Mouse (Mus musculus): Measurements from ENCODE around the gene Scube2. TPM values are rescaled to one million over a fixed set of nuclear protein-coding genes. Genes with fewer than 3 reads are reported as not detected.

The Scube2 gene
- total and polyA plus RNA-seq, 3 experiments, result 0.27 to 0.67 TPM; not detected in 1

DNA sequence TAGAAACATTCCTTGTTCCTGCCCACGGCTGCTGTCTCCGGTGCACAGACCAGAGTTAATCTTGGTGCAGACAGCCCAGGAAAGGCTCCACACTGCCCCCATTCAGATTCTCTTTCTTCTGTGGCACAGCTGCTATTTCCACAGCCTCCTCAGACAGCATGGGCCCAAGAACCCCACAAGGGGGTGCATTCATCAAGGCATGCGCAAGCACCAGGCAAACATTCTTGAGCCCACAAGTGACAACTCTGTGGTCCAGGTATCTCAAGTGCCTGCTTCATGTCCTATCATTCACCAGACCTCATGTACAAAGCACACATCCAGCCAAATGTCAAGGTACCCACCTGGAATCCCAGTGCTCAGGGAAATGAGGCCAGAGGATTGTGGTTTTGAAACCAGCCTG lies 3.0 kb upstream of the Scube2 start:
- H3K9me3 ChIP-seq (replicated peaks; ENCODE audit: insufficient read depth, low read length), result no peaks in the 10 kb centered on the region
- no peaks in the 10 kb centered on the region for H3K79me2 ChIP-seq (ENCODE audit: control insufficient read depth, insufficient read depth, low read length, poor library complexity)
- no peak overlapping the region for H3K4me3 ChIP-seq (ENCODE audit: control insufficient read depth in 1 of 2, insufficient read depth in 1 of 2, low read depth in 2 of 2, low read length in 2 of 2)
- H3K36me3 ChIP-seq (ENCODE audit: control insufficient read depth in 1 of 2, insufficient read depth in 2 of 2, low read length in 2 of 2), result peaks cover 0 to 12% of the 10 kb centered on the region in 2 experiments; a peak in 2 of 4 replicates
- H3K9ac ChIP-seq (ENCODE audit: control insufficient read depth, low read depth, low read length, poor library complexity, severe bottlenecking), result no peak overlapping the region
- DNase-seq (ENCODE audit: low read depth, low spot score), result no peak
- TF ChIP-seq MEF2A (IDR thresholded peaks at IDR 0.05; ENCODE audit: extremely low read depth, insufficient replicate concordance, low read depth, low read length, poor library complexity, severe bottlenecking), result no peak
- TF ChIP-seq CTCF (IDR thresholded peaks at IDR 0.05 in 2 of 3, conservative IDR thresholded peaks at IDR 0.05 in 1 of 3; ENCODE audit: control insufficient read depth in 1 of 3, insufficient read depth in 1 of 3, low read depth in 2 of 3, low read length in 3 of 3, poor library complexity in 1 of 3, severe bottlenecking in 1 of 3), result peak in 2 of 3 experiments; percentile 3 to 29; a peak in 2 of 6 replicates
- TF ChIP-seq TCF12 (IDR thresholded peaks at IDR 0.05; ENCODE audit: low read depth, low read length), result no peak
- no peak for TF ChIP-seq RCOR1 (IDR thresholded peaks at IDR 0.05; ENCODE audit: low read depth, low read length)
- no peak for TF ChIP-seq GATA1 (IDR thresholded peaks at IDR 0.05; ENCODE audit: low read depth, low read length)
- no peak for TF ChIP-seq KAT2A (conservative IDR thresholded peaks at IDR 0.05; ENCODE audit: low read depth, low read length)
- TF ChIP-seq TBP (IDR thresholded peaks at IDR 0.05; ENCODE audit: low read depth, low read length), result no peak
- no peak for TF ChIP-seq ZKSCAN1 (IDR thresholded peaks at IDR 0.05; ENCODE audit: low read depth, low read length)
- peaks cover 0 to 12% of the 10 kb centered on the region in 2 experiments; a peak in 3 of 4 replicates for H3K4me1 ChIP-seq (ENCODE audit: control insufficient read depth in 1 of 2, insufficient read depth in 2 of 2, low read length in 2 of 2)
- no peak overlapping the region for H3K27ac ChIP-seq (ENCODE audit: control insufficient read depth, low read depth, low read length)
- H3K27me3 ChIP-seq (ENCODE audit: control insufficient read depth in 1 of 2, insufficient read depth in 2 of 2, low read length in 2 of 2), result peaks cover 17 to 24% of the 10 kb centered on the region in 2 experiments

DNA sequence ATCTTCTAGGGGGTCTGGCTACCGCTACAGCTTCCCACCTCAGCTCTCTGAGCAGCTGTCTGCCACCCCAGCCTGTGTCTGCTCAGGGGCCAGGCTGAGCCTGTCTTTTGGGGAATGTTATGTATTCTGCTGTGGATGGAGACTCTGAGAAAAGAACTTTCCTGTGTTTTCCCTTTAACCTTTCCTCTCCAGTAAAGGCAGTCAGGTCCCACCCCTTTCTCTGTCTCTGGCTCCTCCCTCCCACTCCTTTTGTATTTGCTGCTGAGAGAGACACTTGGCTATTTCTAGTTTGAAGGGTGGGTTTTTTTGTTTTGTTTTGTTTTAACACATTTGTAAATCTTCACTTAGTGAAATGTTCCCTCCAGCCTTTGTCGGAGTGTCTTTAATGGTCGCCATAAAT lies 1.2 kb upstream of the Scube2 start:
- no peak for DNase-seq (ENCODE audit: low read depth, low spot score)
- H3K79me2 ChIP-seq (ENCODE audit: control insufficient read depth, insufficient read depth, low read length, poor library complexity), result no peaks in the 10 kb centered on the region
- H3K27ac ChIP-seq (ENCODE audit: control insufficient read depth, low read depth, low read length), result no peak overlapping the region
- TF ChIP-seq CHD1 (IDR thresholded peaks at IDR 0.05; ENCODE audit: low read depth, low read length) (no peak), POLR2AphosphoS5 (IDR thresholded peaks at IDR 0.05; ENCODE audit: borderline replicate concordance, low read depth, low read length) (no peak), USF2 (IDR thresholded peaks at IDR 0.05; ENCODE audit: borderline replicate concordance in 1 of 2, insufficient read depth in 1 of 2, low read depth in 1 of 2, low read length in 2 of 2) (no peak), BHLHE40 (IDR thresholded peaks at IDR 0.05; ENCODE audit: borderline replicate concordance, low read depth, low read length) (no peak), ELF1 (IDR thresholded peaks at IDR 0.05; ENCODE audit: low read depth, low read length) (no peak), NELFE (IDR thresholded peaks at IDR 0.05; ENCODE audit: low read depth, low read length) (no peak), POLR2A (IDR thresholded peaks at IDR 0.05; ENCODE audit: control insufficient read depth in 1 of 2, insufficient read depth in 1 of 2, low read depth in 1 of 2, low read length in 2 of 2, poor library complexity in 1 of 2) (no peak), RCOR1 (IDR thresholded peaks at IDR 0.05; ENCODE audit: low read depth, low read length) (no peak), GABPA (IDR thresholded peaks at IDR 0.05; ENCODE audit: low read depth, low read length) (no peak), ZC3H11A (IDR thresholded peaks at IDR 0.05; ENCODE audit: low read depth, low read length) (no peak), SMC3 (IDR thresholded peaks at IDR 0.05; ENCODE audit: low read depth, low read length) (no peak), MAZ (IDR thresholded peaks at IDR 0.05; ENCODE audit: low read depth, low read length) (no peak), POLR2AphosphoS2 (IDR thresholded peaks at IDR 0.05; ENCODE audit: low read length) (no peak), ZKSCAN1 (IDR thresholded peaks at IDR 0.05; ENCODE audit: low read depth, low read length) (no peak), MXI1 (IDR thresholded peaks at IDR 0.05; ENCODE audit: low read depth, low read length) (no peak), CTCF (IDR thresholded peaks at IDR 0.05 in 2 of 3, conservative IDR thresholded peaks at IDR 0.05 in 1 of 3; ENCODE audit: control insufficient read depth in 1 of 3, insufficient read depth in 1 of 3, low read depth in 2 of 3, low read length in 3 of 3, poor library complexity in 1 of 3, severe bottlenecking in 1 of 3) (no peak), UBTF (IDR thresholded peaks at IDR 0.05; ENCODE audit: borderline replicate concordance, insufficient read depth, low read depth, low read length) (no peak), GATA1 (IDR thresholded peaks at IDR 0.05; ENCODE audit: low read depth, low read length) (no peak)
- no peak overlapping the region for H3K9ac ChIP-seq (ENCODE audit: control insufficient read depth, low read depth, low read length, poor library complexity, severe bottlenecking)
- H3K9me3 ChIP-seq (replicated peaks; ENCODE audit: insufficient read depth, low read length), result no peaks in the 10 kb centered on the region
- H3K4me3 ChIP-seq (ENCODE audit: control insufficient read depth in 1 of 2, insufficient read depth in 1 of 2, low read depth in 2 of 2, low read length in 2 of 2), result no peak overlapping the region
- peaks cover 0 to 11% of the 10 kb centered on the region in 2 experiments; a peak in 2 of 4 replicates for H3K36me3 ChIP-seq (ENCODE audit: control insufficient read depth in 1 of 2, insufficient read depth in 2 of 2, low read length in 2 of 2)
- peaks cover 17 to 24% of the 10 kb centered on the region in 2 experiments for H3K27me3 ChIP-seq (ENCODE audit: control insufficient read depth in 1 of 2, insufficient read depth in 2 of 2, low read length in 2 of 2)
- H3K4me1 ChIP-seq (ENCODE audit: control insufficient read depth in 1 of 2, insufficient read depth in 2 of 2, low read length in 2 of 2), result peaks cover 0 to 15% of the 10 kb centered on the region in 2 experiments; a peak in 3 of 4 replicates
